Mouse (Mus musculus): ENCODE data around the gene Sirt2.

- TF ChIP-seq POLR2A (IDR thresholded peaks at IDR 0.05; ENCODE audit: insufficient read depth, low read length) (no peak), CTCF (IDR thresholded peaks at IDR 0.05; ENCODE audit: low read depth, low read length) (no peak)
Measured at GRCm38 (mm10) chr7:28816920-28817319, 50.4 kb downstream of the Sirt2 start.

Data from ES-Bruce4 (cell line).